Mouse (Mus musculus): ENCODE data around the gene Zbtb16. TPM values are rescaled to one million over a fixed set of nuclear protein-coding genes. Genes with fewer than 3 reads are reported as not detected.

Zbtb16 gene
- polyA plus RNA-seq, 1 experiment from 2014 or later, result 0.57 TPM

DNA sequence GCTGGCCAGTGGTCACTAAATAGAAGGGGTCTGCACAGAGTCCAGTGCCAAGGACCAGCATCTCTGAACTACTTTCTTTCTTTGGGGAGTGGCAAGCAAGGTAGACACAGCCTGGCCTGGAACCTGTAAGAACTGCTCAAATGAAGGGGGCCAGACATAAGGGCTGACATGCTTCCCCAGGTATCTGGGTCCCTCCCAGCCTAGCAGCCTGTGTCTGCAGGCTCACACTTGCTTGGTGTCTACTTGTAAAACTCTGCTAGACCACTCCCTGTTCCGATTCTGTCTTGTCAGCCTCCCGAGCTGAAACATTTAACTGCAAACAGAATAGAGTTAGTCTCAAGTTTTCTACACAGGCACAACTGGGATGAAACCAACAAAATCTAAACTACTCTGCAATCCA lies 41.6 kb downstream of the Zbtb16 start:
- Histone ChIP-seq H3K27ac (ENCODE audit: low read depth, low read length) (no peak overlapping the region), H3K9me3 (replicated peaks; ENCODE audit: control insufficient read depth, low read length) (no peaks in the 10 kb centered on the region), H3K9ac (ENCODE audit: low read depth, low read length) (no peak overlapping the region), H3K27me3 (ENCODE audit: control insufficient read depth, insufficient read depth, low read length) (peaks cover 9% of the 10 kb centered on the region; the same call in 1 of the 2 replicates), H3K4me2 (no peak overlapping the region), H3K4me1 (ENCODE audit: control insufficient read depth, insufficient read depth, low read length) (peaks cover 13% of the 10 kb centered on the region; the same call in 1 of the 2 replicates), H3K36me3 (ENCODE audit: control insufficient read depth, insufficient read depth, low read length) (no peaks in the 10 kb centered on the region), H3K4me3 (ENCODE audit: low read depth, low read length) (no peak overlapping the region)
- ATAC-seq (replicated peaks; ENCODE audit: insufficient number of reproducible peaks, low FRiP score, low TSS enrichment), result no peak
- WGBS (ENCODE audit: insufficient replicate concordance), result 57% methylated on average over 2 of the region's 2 CpGs

DNA sequence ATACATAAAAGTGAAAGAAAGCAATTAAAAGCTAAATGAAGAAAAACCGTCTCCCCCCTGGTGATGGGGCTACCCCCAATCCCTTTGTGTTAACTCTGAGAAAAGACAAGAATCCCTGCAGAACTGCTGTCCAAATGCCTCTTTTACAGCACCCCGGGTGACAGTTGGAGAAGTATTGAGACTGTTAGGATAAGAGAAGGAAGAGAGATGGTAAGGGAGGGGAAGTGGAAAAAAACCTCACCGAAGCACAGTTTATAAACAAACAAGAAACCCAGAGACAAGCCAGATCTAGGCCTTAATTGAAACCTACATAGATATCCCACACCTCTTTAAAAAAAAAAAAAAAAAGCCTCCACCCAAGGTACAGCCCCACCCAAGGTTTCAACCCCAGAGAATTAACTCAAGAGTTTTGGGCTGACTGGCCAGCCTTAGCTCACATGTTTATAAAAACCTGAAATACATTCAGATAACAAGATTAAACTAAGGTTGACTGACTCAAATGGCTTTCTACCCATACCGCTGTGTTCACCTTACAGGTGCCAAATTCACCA lies 42.3 kb downstream of the Zbtb16 start:
- ATAC-seq (replicated peaks; ENCODE audit: insufficient number of reproducible peaks, low FRiP score, low TSS enrichment), result no peak
- Histone ChIP-seq H3K4me1 (ENCODE audit: control insufficient read depth, insufficient read depth, low read length) (peaks cover 13% of the 10 kb centered on the region; the same call in 1 of the 2 replicates), H3K9me3 (replicated peaks; ENCODE audit: control insufficient read depth, low read length) (no peaks in the 10 kb centered on the region), H3K4me2 (no peak overlapping the region), H3K9ac (ENCODE audit: low read depth, low read length) (no peak overlapping the region), H3K36me3 (ENCODE audit: control insufficient read depth, insufficient read depth, low read length) (no peaks in the 10 kb centered on the region), H3K27me3 (ENCODE audit: control insufficient read depth, insufficient read depth, low read length) (peaks cover 9% of the 10 kb centered on the region; the same call in 1 of the 2 replicates), H3K4me3 (ENCODE audit: low read depth, low read length) (no peak overlapping the region), H3K27ac (ENCODE audit: low read depth, low read length) (no peak overlapping the region)
- 59% methylated on average over 4 of the region's 4 CpGs for WGBS (ENCODE audit: insufficient replicate concordance)

DNA sequence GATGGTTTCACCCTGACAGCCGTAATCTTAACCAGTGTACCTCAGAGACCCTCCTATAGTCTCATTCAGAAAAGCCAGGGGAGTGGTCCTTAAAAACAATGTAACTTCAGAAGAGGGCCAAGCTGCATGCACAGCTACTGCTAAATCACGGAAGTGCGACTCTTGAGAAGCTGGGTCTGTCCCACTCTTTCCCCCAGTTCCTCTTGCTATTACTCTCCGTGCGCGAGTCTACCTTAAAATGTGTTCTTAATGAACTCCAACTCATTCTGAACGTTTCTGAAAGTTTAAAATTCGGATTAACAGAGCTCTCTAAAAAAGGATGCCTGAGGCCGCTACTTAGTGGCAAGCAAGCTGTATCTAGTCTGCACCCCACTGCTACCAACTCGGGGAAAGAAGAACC lies 45.4 kb downstream of the Zbtb16 start:
- Histone ChIP-seq H3K4me1 (ENCODE audit: control insufficient read depth, insufficient read depth, low read length) (peaks cover 8% of the 10 kb centered on the region; the same call in 1 of the 2 replicates), H3K9me3 (replicated peaks; ENCODE audit: control insufficient read depth, low read length) (no peaks in the 10 kb centered on the region), H3K4me3 (ENCODE audit: low read depth, low read length) (no peak overlapping the region), H3K36me3 (ENCODE audit: control insufficient read depth, insufficient read depth, low read length) (no peaks in the 10 kb centered on the region), H3K9ac (ENCODE audit: low read depth, low read length) (no peak overlapping the region), H3K27ac (ENCODE audit: low read depth, low read length) (no peak overlapping the region), H3K4me2 (no peak overlapping the region), H3K27me3 (ENCODE audit: control insufficient read depth, insufficient read depth, low read length) (0 out of 2 replicates have a peak, but pooled peaks cover 5% of the 10 kb centered on the region)
- 82% methylated on average over 10 of the region's 10 CpGs for WGBS (ENCODE audit: insufficient replicate concordance)
- ATAC-seq (replicated peaks; ENCODE audit: insufficient number of reproducible peaks, low FRiP score, low TSS enrichment), result no peak

DNA sequence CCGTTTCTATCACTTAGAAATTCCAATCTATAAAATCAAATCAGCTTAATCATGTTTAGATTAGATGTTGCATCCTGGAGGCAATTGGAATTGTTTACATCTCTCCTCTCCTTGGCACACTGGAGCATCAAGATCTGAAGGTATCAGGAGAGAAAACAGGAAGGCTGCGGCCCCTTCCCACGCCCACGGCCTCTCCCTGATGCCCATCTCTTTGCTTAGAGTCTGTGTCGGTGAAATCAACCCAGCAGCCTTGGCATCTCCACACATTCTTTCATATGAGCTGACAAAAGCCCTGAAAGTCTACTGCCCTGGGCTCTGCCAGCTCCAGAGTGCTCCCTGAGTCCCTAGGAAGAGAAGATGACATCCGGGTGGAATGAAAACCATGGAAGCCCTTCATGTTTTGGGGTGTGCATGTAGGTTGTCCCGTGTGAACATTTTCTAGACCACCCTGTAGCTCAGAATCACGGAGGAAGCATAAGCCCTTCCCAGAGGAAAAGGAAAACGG lies 48.1 kb downstream of the Zbtb16 start:
- no peak overlapping the region for H3K27ac ChIP-seq (ENCODE audit: low read depth, low read length)
- no peak for ATAC-seq (replicated peaks; ENCODE audit: insufficient number of reproducible peaks, low FRiP score, low TSS enrichment)
- H3K4me3 ChIP-seq (ENCODE audit: low read depth, low read length), result no peak overlapping the region
- H3K36me3 ChIP-seq (ENCODE audit: control insufficient read depth, insufficient read depth, low read length), result no peaks in the 10 kb centered on the region
- H3K4me2 ChIP-seq, result no peak overlapping the region
- H3K9me3 ChIP-seq (replicated peaks; ENCODE audit: control insufficient read depth, low read length), result no peaks in the 10 kb centered on the region
- H3K27me3 ChIP-seq (ENCODE audit: control insufficient read depth, insufficient read depth, low read length), result 0 out of 2 replicates have a peak, but pooled peaks cover 2% of the 10 kb centered on the region
- H3K4me1 ChIP-seq (ENCODE audit: control insufficient read depth, insufficient read depth, low read length), result peaks cover 5% of the 10 kb centered on the region
- no peak overlapping the region for H3K9ac ChIP-seq (ENCODE audit: low read depth, low read length)
- WGBS (ENCODE audit: insufficient replicate concordance), result 69% methylated on average over 9 of the region's 9 CpGs

DNA sequence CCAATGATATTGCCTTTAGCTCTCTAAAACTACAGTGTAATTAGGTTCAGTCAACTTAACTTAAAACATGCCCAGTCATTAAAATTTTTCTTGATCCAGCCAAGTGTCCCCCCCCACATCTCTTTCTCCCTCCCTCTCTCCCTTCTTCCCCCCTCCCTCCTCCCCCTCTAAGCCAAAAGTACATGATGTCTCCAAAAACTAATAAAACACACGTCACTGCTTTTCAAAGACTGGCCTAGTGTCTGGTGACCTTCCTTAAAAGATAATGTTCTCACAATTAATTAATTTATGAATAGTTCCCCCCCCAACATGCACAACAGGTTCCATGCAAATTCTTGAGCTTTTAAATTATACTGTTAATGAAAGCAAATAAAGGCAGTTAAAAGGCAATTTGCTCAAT lies 48.7 kb downstream of the Zbtb16 start:
- Histone ChIP-seq H3K27ac (ENCODE audit: low read depth, low read length) (no peak overlapping the region), H3K4me3 (ENCODE audit: low read depth, low read length) (no peak overlapping the region), H3K27me3 (ENCODE audit: control insufficient read depth, insufficient read depth, low read length) (0 out of 2 replicates have a peak, but pooled peaks cover 2% of the 10 kb centered on the region), H3K4me2 (no peak overlapping the region), H3K9ac (ENCODE audit: low read depth, low read length) (no peak overlapping the region), H3K4me1 (ENCODE audit: control insufficient read depth, insufficient read depth, low read length) (peaks cover 12% of the 10 kb centered on the region), H3K36me3 (ENCODE audit: control insufficient read depth, insufficient read depth, low read length) (no peaks in the 10 kb centered on the region), H3K9me3 (replicated peaks; ENCODE audit: control insufficient read depth, low read length) (no peaks in the 10 kb centered on the region)
- WGBS (ENCODE audit: insufficient replicate concordance), result 66% methylated on average over 1 of the region's 1 CpGs
- no peak for ATAC-seq (replicated peaks; ENCODE audit: insufficient number of reproducible peaks, low FRiP score, low TSS enrichment)

DNA sequence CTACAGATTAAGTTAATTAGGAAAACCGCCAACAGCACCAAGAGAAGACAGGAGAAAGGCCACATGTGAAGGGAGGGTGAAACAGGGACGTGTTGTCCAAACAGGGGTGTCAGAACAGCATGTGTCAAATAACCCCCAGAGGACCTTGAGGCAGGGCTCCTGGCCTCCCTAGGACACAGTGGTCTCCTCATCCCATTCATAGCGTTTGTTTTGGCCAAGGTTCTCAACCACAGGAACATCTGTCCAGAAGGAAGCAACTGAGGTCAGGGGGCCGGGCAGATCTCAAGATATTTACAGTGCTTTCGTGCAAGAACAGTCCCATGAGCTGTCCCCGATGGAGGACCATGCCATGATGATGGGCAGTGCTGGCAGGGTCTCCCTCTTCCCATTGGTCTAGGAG lies 49.2 kb downstream of the Zbtb16 start:
- Histone ChIP-seq H3K4me2 (no peak overlapping the region), H3K36me3 (ENCODE audit: control insufficient read depth, insufficient read depth, low read length) (no peaks in the 10 kb centered on the region), H3K4me3 (ENCODE audit: low read depth, low read length) (no peak overlapping the region), H3K27me3 (ENCODE audit: control insufficient read depth, insufficient read depth, low read length) (no peaks in the 10 kb centered on the region), H3K4me1 (ENCODE audit: control insufficient read depth, insufficient read depth, low read length) (peaks cover 12% of the 10 kb centered on the region), H3K9me3 (replicated peaks; ENCODE audit: control insufficient read depth, low read length) (no peaks in the 10 kb centered on the region), H3K9ac (ENCODE audit: low read depth, low read length) (no peak overlapping the region), H3K27ac (ENCODE audit: low read depth, low read length) (no peak overlapping the region)
- no peak for ATAC-seq (replicated peaks; ENCODE audit: insufficient number of reproducible peaks, low FRiP score, low TSS enrichment)
- WGBS (ENCODE audit: insufficient replicate concordance), result 47% methylated on average over 6 of the region's 6 CpGs

DNA sequence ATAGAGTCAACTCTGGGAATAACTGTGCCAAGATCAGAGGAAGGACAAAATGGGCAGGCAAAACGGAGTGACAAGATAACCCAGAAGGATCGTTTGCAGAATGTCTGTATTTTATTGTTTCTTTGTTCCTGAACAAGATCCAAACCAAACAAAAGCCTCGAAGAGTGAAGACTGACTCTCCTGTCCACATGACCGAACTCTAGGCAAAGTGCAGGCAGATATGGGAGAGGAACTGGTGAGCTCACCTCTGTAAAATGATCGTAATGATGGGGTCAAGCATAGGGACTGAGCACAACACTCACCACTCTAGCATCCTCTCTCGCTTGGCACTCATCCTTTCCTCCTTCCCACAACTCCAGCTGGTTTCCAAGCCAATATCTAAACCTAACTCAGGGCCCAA lies 51.1 kb downstream of the Zbtb16 start:
- H3K9me3 ChIP-seq (replicated peaks; ENCODE audit: control insufficient read depth, low read length), result no peaks in the 10 kb centered on the region
- peaks cover 12% of the 10 kb centered on the region for H3K4me1 ChIP-seq (ENCODE audit: control insufficient read depth, insufficient read depth, low read length)
- no peak overlapping the region for H3K4me3 ChIP-seq (ENCODE audit: low read depth, low read length)
- no peaks in the 10 kb centered on the region for H3K27me3 ChIP-seq (ENCODE audit: control insufficient read depth, insufficient read depth, low read length)
- H3K4me2 ChIP-seq, result no peak overlapping the region
- no peaks in the 10 kb centered on the region for H3K36me3 ChIP-seq (ENCODE audit: control insufficient read depth, insufficient read depth, low read length)
- no peak overlapping the region for H3K27ac ChIP-seq (ENCODE audit: low read depth, low read length)
- H3K9ac ChIP-seq (ENCODE audit: low read depth, low read length), result no peak overlapping the region
- no peak for ATAC-seq (replicated peaks; ENCODE audit: insufficient number of reproducible peaks, low FRiP score, low TSS enrichment)
- WGBS (ENCODE audit: insufficient replicate concordance), result 57% methylated on average over 6 of the region's 6 CpGs

DNA sequence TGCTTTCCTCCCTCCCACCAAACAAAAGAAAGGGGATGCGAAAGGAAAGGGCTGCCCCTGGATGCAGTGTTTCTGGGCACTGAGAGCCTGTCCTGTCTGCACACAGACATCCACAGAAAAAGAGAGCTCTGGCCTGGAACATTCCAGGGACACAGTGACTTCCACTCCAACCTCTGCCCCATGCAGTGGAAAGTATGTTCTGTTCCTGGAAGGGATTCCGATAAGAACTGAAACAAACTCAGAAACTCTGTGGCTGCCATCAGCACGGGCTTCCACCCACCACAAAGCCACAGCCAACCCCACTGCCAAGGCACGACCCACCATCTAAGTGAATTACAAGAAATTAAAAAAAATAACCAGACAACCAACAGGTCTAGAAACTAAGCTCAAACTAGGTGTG lies 52.7 kb downstream of the Zbtb16 start:
- peaks cover 12% of the 10 kb centered on the region for H3K4me1 ChIP-seq (ENCODE audit: control insufficient read depth, insufficient read depth, low read length)
- H3K4me3 ChIP-seq (ENCODE audit: low read depth, low read length), result no peak overlapping the region
- H3K9me3 ChIP-seq (replicated peaks; ENCODE audit: control insufficient read depth, low read length), result no peaks in the 10 kb centered on the region
- no peak for ATAC-seq (replicated peaks; ENCODE audit: insufficient number of reproducible peaks, low FRiP score, low TSS enrichment)
- no peaks in the 10 kb centered on the region for H3K27me3 ChIP-seq (ENCODE audit: control insufficient read depth, insufficient read depth, low read length)
- no peak overlapping the region for H3K27ac ChIP-seq (ENCODE audit: low read depth, low read length)
- H3K4me2 ChIP-seq, result no peak overlapping the region
- no peaks in the 10 kb centered on the region for H3K36me3 ChIP-seq (ENCODE audit: control insufficient read depth, insufficient read depth, low read length)
- H3K9ac ChIP-seq (ENCODE audit: low read depth, low read length), result no peak overlapping the region
- 48% methylated on average over 4 of the region's 4 CpGs for WGBS (ENCODE audit: insufficient replicate concordance)

Data from heart, embryonic 11.5 days (tissue).